In the genomic region with DNA sequence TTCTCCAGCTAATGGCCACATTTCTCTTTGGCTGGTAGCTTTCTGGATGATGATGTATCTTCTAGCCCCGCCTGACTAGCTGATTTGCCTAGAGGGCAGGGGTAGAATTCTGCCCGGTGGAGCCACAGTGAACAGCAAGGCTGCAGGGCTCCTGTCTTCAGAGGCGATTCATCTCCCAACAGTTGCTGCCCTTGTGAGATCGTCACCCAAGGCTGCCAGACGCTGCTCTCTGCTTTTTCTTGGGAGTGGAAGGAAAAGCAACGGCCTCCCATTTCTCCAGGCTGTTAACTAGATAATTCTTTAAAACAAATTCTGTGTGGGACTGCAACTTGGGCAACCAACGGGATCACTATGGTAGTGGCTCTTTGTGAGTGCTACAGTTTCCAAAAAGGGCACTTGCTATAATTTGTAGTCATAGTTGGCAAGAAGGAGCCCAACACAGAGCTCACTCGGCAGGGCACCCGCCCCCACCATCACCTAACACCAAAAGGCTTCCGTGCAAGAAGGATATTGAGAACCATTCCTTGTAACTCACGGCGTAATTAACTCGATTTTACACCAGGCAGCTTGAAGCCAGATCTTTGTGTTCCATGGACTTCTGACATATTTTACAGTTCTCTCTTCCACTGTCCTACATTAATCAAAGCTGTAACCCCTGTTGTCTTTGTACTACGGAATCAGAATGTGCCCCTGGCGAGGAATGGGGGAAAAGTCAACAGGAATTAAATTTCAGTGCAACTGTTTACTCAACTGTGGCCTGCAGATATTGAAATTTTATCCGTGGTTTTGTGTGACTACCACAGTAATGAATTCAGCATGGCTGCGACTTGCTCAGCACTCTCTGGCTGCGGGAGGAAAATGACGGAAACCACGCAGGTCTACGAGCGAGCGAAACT, we compare ENCODE assay signal across 10 mouse cellular contexts.
DNase-seq lines count a peak whose midpoint lies in the region; ATAC-seq and TF ChIP-seq lines count a peak whose summit lies in the region.
"Had no signal": no experiment of that assay in that cellular context is flagged by ENCODE, and none has a peak within 500 bp of the region (broad histone marks: within the 10 kb centered on the region; RNA-seq: fewer than 3 reads in every experiment).

No protein-coding gene starts in this region.

- peaks cover 11% of the 10 kb centered on the region for H3K4me1 ChIP-seq in kidney, embryonic 14.5 days (ENCODE audit: control insufficient read depth, insufficient read depth, low read length)
- H3K4me1 ChIP-seq in neural tube, embryonic 12.5 days: peaks cover 17% of the 10 kb centered on the region

- peak; percentile 86 for ATAC-seq in kidney, embryonic 14.5 days (ENCODE audit: low FRiP score, low TSS enrichment)
- ATAC-seq in neural tube, embryonic 12.5 days (ENCODE audit: low FRiP score, low read depth): peak; percentile 72; the same call in 1 of the 2 replicates
- ATAC-seq in cerebellum, adult (ENCODE audit: insufficient number of reproducible peaks, low FRiP score, low TSS enrichment): no peak

- H3K4me2 ChIP-seq in kidney, embryonic 14.5 days (replicated peaks; ENCODE audit: low read depth, low read length): peak overlapping the region; percentile 41
- H3K4me2 ChIP-seq in neural tube, embryonic 12.5 days (replicated peaks): peak overlapping the region; percentile 28

- no peaks in the 10 kb centered on the region for H3K9me3 ChIP-seq in kidney, embryonic 14.5 days (ENCODE audit: control insufficient read depth, low read length)
- no peaks in the 10 kb centered on the region for H3K9me3 ChIP-seq in neural tube, embryonic 12.5 days

- no peak for DNase-seq in kidney, postnatal 14 days
- DNase-seq in brain, embryonic 14.5 days (ENCODE audit: low read depth): peak; percentile 23
- peak; percentile 59 for DNase-seq in forelimb bud, embryonic 11.5 days (ENCODE audit: low read depth, low spot score)
- DNase-seq in spleen, postnatal 4 days (ENCODE audit: low spot score in 2 of 2): no peak
- DNase-seq in urinary bladder, postnatal 4 days (ENCODE audit: low spot score in 2 of 2): no peak
- DNase-seq: cerebellum, postnatal 10 days; layer of hippocampus, postnatal 36 days had no signal

- peak overlapping the region; percentile 12; the same call in 1 of the 2 replicates for H3K4me3 ChIP-seq in kidney, embryonic 14.5 days (ENCODE audit: low read length)
- H3K4me3 ChIP-seq in neural tube, embryonic 12.5 days: no peak overlapping the region

- TF ChIP-seq CTCF in brain, embryonic 14.5 days (IDR thresholded peaks at IDR 0.05; ENCODE audit: borderline replicate concordance, extremely low read depth, insufficient read depth, insufficient read length): no peak

- no peak for TF ChIP-seq POLR2A in brain, embryonic 14.5 days (IDR thresholded peaks at IDR 0.05; ENCODE audit: borderline replicate concordance, extremely low read depth, insufficient read depth, insufficient read length, poor library complexity, severe bottlenecking)

- H3K9ac ChIP-seq in kidney, embryonic 14.5 days (ENCODE audit: low read depth, low read length): no peak overlapping the region
- H3K9ac ChIP-seq in neural tube, embryonic 12.5 days: no peak overlapping the region

- H3K27me3 ChIP-seq in kidney, embryonic 14.5 days (ENCODE audit: control insufficient read depth, insufficient read depth, low read length): no peaks in the 10 kb centered on the region
- H3K27me3 ChIP-seq in neural tube, embryonic 12.5 days (replicated peaks): no peaks in the 10 kb centered on the region

- 15% methylated on average over 23 of the region's 23 CpGs for WGBS in kidney, embryonic 14.5 days
- WGBS in neural tube, embryonic 12.5 days: 41% methylated on average over 23 of the region's 23 CpGs

- H3K27ac ChIP-seq in kidney, embryonic 14.5 days (ENCODE audit: low read depth, low read length): peak overlapping the region; percentile 48; the same call in 1 of the 2 replicates
- H3K27ac ChIP-seq in neural tube, embryonic 12.5 days: no peak overlapping the region

- H3K36me3 ChIP-seq in kidney, embryonic 14.5 days (ENCODE audit: control insufficient read depth, insufficient read depth, low read length): no peaks in the 10 kb centered on the region
- H3K36me3 ChIP-seq in neural tube, embryonic 12.5 days: no peaks in the 10 kb centered on the region

Comparison
In these comparisons a context has a peak if more than half of its experiments do, and no peak if none do; other contexts are left out.
1. DNase-seq: peak in brain, embryonic 14.5 days (single experiment) and forelimb bud, embryonic 11.5 days (single experiment); none in kidney, postnatal 14 days (single experiment), spleen, postnatal 4 days (0 of 2) and urinary bladder, postnatal 4 days (0 of 2).